8 mouse cellular contexts compared by ENCODE assay signal in the genomic region with DNA sequence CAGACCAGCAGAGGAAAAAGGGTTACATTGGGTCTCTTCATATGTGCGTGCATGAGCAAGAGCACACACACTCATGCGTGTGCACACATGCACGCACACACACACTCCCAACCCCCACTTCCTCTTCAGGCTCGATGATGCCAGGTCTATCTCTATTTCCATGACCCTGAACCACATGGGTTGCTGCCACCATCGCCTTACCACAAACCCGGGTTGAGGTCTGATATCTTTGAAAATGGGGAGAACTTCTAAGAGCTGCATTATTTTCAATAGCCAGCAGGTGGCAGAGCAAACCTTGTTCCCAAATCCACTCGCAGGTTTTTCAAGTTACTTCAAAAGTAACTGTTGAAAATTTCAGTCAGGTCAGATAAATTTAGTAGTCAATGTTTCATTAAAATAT.
DNase-seq lines count a peak whose midpoint lies in the region; ATAC-seq and TF ChIP-seq lines count a peak whose summit lies in the region.
"Had no signal": no experiment of that assay in that cellular context is flagged by ENCODE, and none has a peak within 500 bp of the region (broad histone marks: within the 10 kb centered on the region; RNA-seq: fewer than 3 reads in every experiment).

No protein-coding gene starts in this region.

- H3K9me3 ChIP-seq in kidney, embryonic 16.5 days (ENCODE audit: low read length) = peaks cover 2% of the 10 kb centered on the region; the same call in 1 of the 2 replicates
- H3K9me3 ChIP-seq in CH12.LX (replicated peaks; ENCODE audit: low read length) = no peaks in the 10 kb centered on the region
- no peaks in the 10 kb centered on the region for H3K9me3 ChIP-seq in stomach, postnatal 0 days (ENCODE audit: control insufficient read depth, low read length)

- TF ChIP-seq RAD21 in CH12.LX (IDR thresholded peaks at IDR 0.05; ENCODE audit: low read depth, low read length) = peak; percentile 97

- TF ChIP-seq EP300 in CH12.LX (IDR thresholded peaks at IDR 0.05; ENCODE audit: low read length) = no peak
- no peak for TF ChIP-seq EP300 in stomach, postnatal 0 days (optimal IDR thresholded peaks at IDR 0.05)

- peak; percentile 37; the same call in 1 of the 2 replicates for TF ChIP-seq CTCF in kidney, adult 2 months (conservative IDR thresholded peaks at IDR 0.05; ENCODE audit: insufficient read depth, insufficient read length, low read depth, low read length)
- peak; percentile 55 to 96; a peak in 3 of 4 replicates for TF ChIP-seq CTCF in CH12.LX (conservative IDR thresholded peaks at IDR 0.05 in 1 of 2, IDR thresholded peaks at IDR 0.05 in 1 of 2; ENCODE audit: low read depth in 2 of 2, low read length in 2 of 2)
- peak; percentile 82 for TF ChIP-seq CTCF in stomach, postnatal 0 days (IDR thresholded peaks at IDR 0.05; ENCODE audit: low read depth)

- peak; percentile 41 for DNase-seq in kidney, adult 2 months
- peak; percentile 83 for DNase-seq in 416B (ENCODE audit: low read depth)
- DNase-seq in CH12.LX (ENCODE audit: extremely low read depth) = peak; percentile 66
- DNase-seq in cerebellum, postnatal 14 days = peak; percentile 64 to 67
- peak; percentile 49 to 50 for DNase-seq in kidney, postnatal 4 days
- no peak for DNase-seq in stomach, postnatal 0 days (ENCODE audit: low spot score)

- H3K4me2 ChIP-seq in kidney, embryonic 16.5 days (replicated peaks; ENCODE audit: low read depth, low read length) = no peak overlapping the region
- H3K4me2 ChIP-seq in CH12.LX (ENCODE audit: insufficient read depth, low read depth, poor library complexity, severe bottlenecking) = peak overlapping the region; percentile 1; the same call in 1 of the 2 replicates
- H3K4me2 ChIP-seq in stomach, postnatal 0 days (replicated peaks; ENCODE audit: low read depth) = no peak overlapping the region

- H3K27ac ChIP-seq in kidney, adult 2 months (ENCODE audit: insufficient read depth, low read depth, low read length) = no peak overlapping the region
- H3K27ac ChIP-seq in kidney, embryonic 16.5 days (ENCODE audit: low read length) = no peak overlapping the region
- H3K27ac ChIP-seq in CH12.LX (ENCODE audit: insufficient read depth, low read depth) = no peak overlapping the region
- H3K27ac ChIP-seq in stomach, postnatal 0 days (replicated peaks) = no peak overlapping the region
- H3K27ac ChIP-seq: macrophage had no signal

- H3K27me3 ChIP-seq in kidney, adult 2 months (replicated peaks; ENCODE audit: control insufficient read depth, insufficient read depth, low read length) = peaks cover 3% of the 10 kb centered on the region; the same call in 1 of the 2 replicates
- peaks cover 51% of the 10 kb centered on the region for H3K27me3 ChIP-seq in kidney, embryonic 16.5 days (ENCODE audit: insufficient read depth, low read length)
- H3K27me3 ChIP-seq in CH12.LX (replicated peaks) = no peaks in the 10 kb centered on the region
- H3K27me3 ChIP-seq in stomach, postnatal 0 days (ENCODE audit: control insufficient read depth, insufficient read depth, low read length) = no peaks in the 10 kb centered on the region; the same call in 1 of the 2 replicates

- no peak for ATAC-seq in kidney, embryonic 16.5 days (ENCODE audit: low FRiP score, low TSS enrichment)
- no peak for ATAC-seq in stomach, postnatal 0 days (ENCODE audit: low FRiP score, low TSS enrichment)

- no peak for TF ChIP-seq POLR2A in kidney, adult 2 months (IDR thresholded peaks at IDR 0.05; ENCODE audit: low read depth, low read length)
- TF ChIP-seq POLR2A in CH12.LX (IDR thresholded peaks at IDR 0.05; ENCODE audit: low read depth, low read length) = no peak

- in situ Hi-C loops in CH12.LX (cut with MboI; ENCODE audit: low pct_ligation_motif_present, low pct_unique_long_range_greater_than_20kb, low sequenced_read_pairs) = loop anchor here (5.0 to 25.0 kb wide), 2 partner anchors 110 to 665 kb away; no protein-coding TSS in a partner anchor

- no peaks in the 10 kb centered on the region for H3K4me1 ChIP-seq in kidney, adult 2 months (ENCODE audit: control insufficient read depth, insufficient read depth, low read length)
- peaks cover 7% of the 10 kb centered on the region for H3K4me1 ChIP-seq in kidney, embryonic 16.5 days (ENCODE audit: insufficient read depth, low read length)
- peaks cover 6 to 45% of the 10 kb centered on the region in 2 experiments for H3K4me1 ChIP-seq in CH12.LX (ENCODE audit: control insufficient read depth in 1 of 2, insufficient read depth in 2 of 2)
- H3K4me1 ChIP-seq in stomach, postnatal 0 days (replicated peaks; ENCODE audit: control insufficient read depth, insufficient read depth) = no peaks in the 10 kb centered on the region

- H3K36me3 ChIP-seq in kidney, adult 2 months (ENCODE audit: control insufficient read depth, insufficient read depth, low read length) = no peaks in the 10 kb centered on the region
- H3K36me3 ChIP-seq in kidney, embryonic 16.5 days (ENCODE audit: insufficient read depth, low read length) = no peaks in the 10 kb centered on the region
- H3K36me3 ChIP-seq in CH12.LX (replicated peaks in 1 of 2; ENCODE audit: control insufficient read depth in 1 of 2, insufficient read depth in 1 of 2, low read length in 1 of 2) = no peaks in the 10 kb centered on the region
- no peaks in the 10 kb centered on the region for H3K36me3 ChIP-seq in stomach, postnatal 0 days (ENCODE audit: control insufficient read depth, insufficient read depth, low read length)

- 30% methylated on average over 7 of the region's 7 CpGs for whole genome bisulfite sequencing in kidney, adult 2 months
- 28% methylated on average over 7 of the region's 7 CpGs for WGBS in kidney, embryonic 16.5 days
- 30% methylated on average over 7 of the region's 7 CpGs for whole genome bisulfite sequencing in stomach, postnatal 0 days

- no peak overlapping the region for H3K4me3 ChIP-seq in kidney, adult 2 months (ENCODE audit: insufficient read depth, low read depth, low read length)
- H3K4me3 ChIP-seq in kidney, embryonic 16.5 days (ENCODE audit: low read length) = no peak overlapping the region
- no peak overlapping the region for H3K4me3 ChIP-seq in CH12.LX (replicated peaks in 1 of 3; ENCODE audit: low read depth in 2 of 3, low read length in 2 of 3, poor library complexity in 1 of 3)
- no peak overlapping the region for H3K4me3 ChIP-seq in stomach, postnatal 0 days (ENCODE audit: low read depth, low read length)

- H3K9ac ChIP-seq in kidney, embryonic 16.5 days (replicated peaks; ENCODE audit: low read length) = no peak overlapping the region
- H3K9ac ChIP-seq in CH12.LX (ENCODE audit: insufficient read depth, low read depth) = no peak overlapping the region
- H3K9ac ChIP-seq in stomach, postnatal 0 days (ENCODE audit: low read length) = no peak overlapping the region

- dilution Hi-C loops in CH12.LX (cut with MboI; ENCODE audit: extremely low pct_ligation_motif_present, extremely low pct_unique_long_range_greater_than_20kb, low sequenced_read_pairs) = no loop called here

- no peaks in the 10 kb centered on the region for H3K79me2 ChIP-seq in CH12.LX (replicated peaks; ENCODE audit: control insufficient read depth, extremely low read depth, insufficient read depth, poor library complexity, severe bottlenecking)

TF ChIP-seq in CH12.LX, 34 proteins besides CTCF, POLR2A, EP300 and RAD21 (continues in another document):
- TF ChIP-seq BHLHE40 (IDR thresholded peaks at IDR 0.05; ENCODE audit: low read depth, low read length) = peak; percentile 26; the same call in 1 of the 2 replicates
- no peak for TF ChIP-seq CHD1 (IDR thresholded peaks at IDR 0.05; ENCODE audit: low read depth, low read length)
- TF ChIP-seq JUND (conservative IDR thresholded peaks at IDR 0.05; ENCODE audit: low read depth, low read length) = no peak
- no peak for TF ChIP-seq SIN3A (IDR thresholded peaks at IDR 0.05; ENCODE audit: low read length)
- TF ChIP-seq MEF2A (IDR thresholded peaks at IDR 0.05; ENCODE audit: borderline replicate concordance, low read depth, low read length) = no peak
- TF ChIP-seq UBTF (IDR thresholded peaks at IDR 0.05; ENCODE audit: low read depth, low read length) = no peak
- TF ChIP-seq MAFK (IDR thresholded peaks at IDR 0.05; ENCODE audit: insufficient replicate concordance, low read length) = no peak
- TF ChIP-seq ETS1 (conservative IDR thresholded peaks at IDR 0.05; ENCODE audit: low read depth, low read length) = no peak
- no peak for TF ChIP-seq POLR2AphosphoS2 (IDR thresholded peaks at IDR 0.05; ENCODE audit: low read depth, low read length)
- TF ChIP-seq MAZ (IDR thresholded peaks at IDR 0.05; ENCODE audit: low read depth, low read length) = 0 out of 2 replicates have a peak, but pooled peaks have one; percentile 32
- TF ChIP-seq E2F4 (IDR thresholded peaks at IDR 0.05; ENCODE audit: insufficient replicate concordance, low read depth, low read length) = 0 out of 2 replicates have a peak, but pooled peaks have one; percentile 63
- peak; percentile 96 for TF ChIP-seq SMC3 (IDR thresholded peaks at IDR 0.05; ENCODE audit: low read depth, low read length)
- TF ChIP-seq GABPA (IDR thresholded peaks at IDR 0.05; ENCODE audit: insufficient replicate concordance, low read depth, low read length) = no peak
- TF ChIP-seq IRF4 (IDR thresholded peaks at IDR 0.05; ENCODE audit: low read depth, low read length) = no peak; the same call in 1 of the 2 replicates
- peak; percentile 16; the same call in 1 of the 2 replicates for TF ChIP-seq ZNF384 (IDR thresholded peaks at IDR 0.05; ENCODE audit: low read depth, low read length)
- TF ChIP-seq ELF1 (IDR thresholded peaks at IDR 0.05; ENCODE audit: low read depth, low read length) = no peak
- TF ChIP-seq KAT2A (IDR thresholded peaks at IDR 0.05; ENCODE audit: insufficient replicate concordance, low read length) = no peak
- no peak for TF ChIP-seq ZMIZ1 (IDR thresholded peaks at IDR 0.05; ENCODE audit: low read depth, low read length)
- TF ChIP-seq HCFC1 (IDR thresholded peaks at IDR 0.05; ENCODE audit: low read depth, low read length) = no peak
- TF ChIP-seq USF1 (IDR thresholded peaks at IDR 0.05; ENCODE audit: low read depth, low read length) = no peak
- TF ChIP-seq MXI1 (IDR thresholded peaks at IDR 0.05; ENCODE audit: low read depth, low read length) = no peak
- no peak for TF ChIP-seq TBP (conservative IDR thresholded peaks at IDR 0.05; ENCODE audit: low read depth, low read length)
- no peak for TF ChIP-seq USF2 (conservative IDR thresholded peaks at IDR 0.05; ENCODE audit: low read depth, low read length)
- TF ChIP-seq TCF12 (IDR thresholded peaks at IDR 0.05; ENCODE audit: low read depth, low read length) = 0 out of 2 replicates have a peak, but pooled peaks have one; percentile 21
- TF ChIP-seq CHD2 (IDR thresholded peaks at IDR 0.05; ENCODE audit: low read length) = no peak
- no peak for TF ChIP-seq JUN (IDR thresholded peaks at IDR 0.05; ENCODE audit: insufficient read depth, low read depth, low read length)
- TF ChIP-seq ZKSCAN1 (IDR thresholded peaks at IDR 0.05; ENCODE audit: borderline replicate concordance, low read depth, low read length) = no peak
- peak; percentile 40; the same call in 1 of the 2 replicates for TF ChIP-seq NELFE (IDR thresholded peaks at IDR 0.05; ENCODE audit: low read depth, low read length)
